Mouse (Mus musculus): ENCODE measurements at regions not wholly inside any gene's neighbourhood (a gene's known extent, or its start where the extent isn't known, plus 50 kb on each side); places are given as distances from the start of the nearest gene placed in this dataset.
A peak's percentile ranks its signal among the peaks of the same experiment; 100 is the strongest.
"Not testable (repeated sequence)": the region's sequence is repeated elsewhere in the genome, so short reads cannot be mapped to it uniquely, and the experiment has no call there.

GRCm38 (mm10) chr17:15620746-15621694 lies 56.9 kb upstream of the Prdm9 start:
- no peak for DNase-seq (ENCODE audit: low spot score in 2 of 2)

DNA sequence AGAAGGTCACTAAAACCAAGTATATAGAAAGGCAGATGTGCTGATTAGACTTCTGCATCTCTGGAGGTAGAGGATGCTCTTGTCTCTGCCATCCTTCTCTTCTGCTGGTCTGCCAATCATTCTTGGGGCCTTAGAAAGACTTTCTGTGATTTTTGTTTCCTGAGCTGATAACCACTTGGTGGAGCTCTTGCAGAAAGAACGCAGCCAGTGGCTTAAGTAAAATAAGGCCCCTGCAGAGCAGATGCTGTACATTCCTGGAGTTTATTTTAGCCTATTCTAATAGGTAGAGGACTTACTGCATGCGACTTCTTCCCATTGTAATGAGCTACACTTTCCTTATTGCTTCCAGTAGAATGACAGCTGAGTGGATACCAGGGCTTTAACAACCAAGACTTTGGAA lies 58.8 kb upstream of the Prdm9 start:
- DNase-seq (ENCODE audit: low spot score in 2 of 2): peak in 1 of 2 experiments; percentile 40

DNA sequence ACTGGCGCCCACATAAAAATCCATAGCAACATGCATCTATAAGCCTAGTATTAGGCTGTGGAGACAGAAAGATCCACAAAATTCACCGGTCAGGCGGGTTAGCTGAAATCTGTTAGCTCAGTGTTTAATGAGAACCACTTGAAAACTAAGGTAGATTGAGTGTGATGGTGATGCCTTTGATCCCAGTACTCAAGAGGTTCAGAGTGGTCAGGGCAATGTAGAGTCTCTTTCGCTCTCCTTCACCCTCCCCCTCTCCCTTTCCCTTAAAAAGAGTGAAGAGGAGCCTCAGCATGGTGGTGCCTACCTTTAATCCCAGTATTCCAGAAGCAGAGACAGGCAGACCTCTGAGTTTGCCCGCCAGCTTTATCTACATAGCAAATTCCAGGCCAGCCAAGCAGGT lies 66.6 kb upstream of the Prdm9 start:
- no peak for DNase-seq (ENCODE audit: low spot score in 2 of 2)

- no peak for DNase-seq (ENCODE audit: low spot score in 2 of 2)
Measured at GRCm38 (mm10) chr17:15631626-15632025, 67.5 kb upstream of the Prdm9 start.

DNA sequence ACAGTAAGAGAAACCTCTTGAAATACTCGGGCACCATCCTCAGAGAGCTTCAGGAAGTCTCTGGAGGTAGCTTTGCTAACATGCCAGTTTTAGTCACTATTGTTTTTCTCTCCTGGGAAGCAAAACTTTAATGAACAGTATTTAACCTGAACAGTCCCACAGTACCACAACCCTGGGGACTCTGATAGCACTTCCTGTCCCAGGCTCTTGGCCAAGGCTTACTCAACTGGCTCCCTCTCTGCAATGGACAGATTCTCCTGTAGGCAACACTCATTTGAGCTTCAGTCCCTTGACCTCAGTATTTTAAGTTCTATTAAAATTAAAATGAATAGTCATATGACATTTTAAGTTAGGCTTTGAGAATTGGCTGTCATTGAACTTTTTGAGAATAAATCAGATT lies 67.9 kb upstream of the Prdm9 start:
- no peak for DNase-seq (ENCODE audit: low spot score in 2 of 2)

DNA sequence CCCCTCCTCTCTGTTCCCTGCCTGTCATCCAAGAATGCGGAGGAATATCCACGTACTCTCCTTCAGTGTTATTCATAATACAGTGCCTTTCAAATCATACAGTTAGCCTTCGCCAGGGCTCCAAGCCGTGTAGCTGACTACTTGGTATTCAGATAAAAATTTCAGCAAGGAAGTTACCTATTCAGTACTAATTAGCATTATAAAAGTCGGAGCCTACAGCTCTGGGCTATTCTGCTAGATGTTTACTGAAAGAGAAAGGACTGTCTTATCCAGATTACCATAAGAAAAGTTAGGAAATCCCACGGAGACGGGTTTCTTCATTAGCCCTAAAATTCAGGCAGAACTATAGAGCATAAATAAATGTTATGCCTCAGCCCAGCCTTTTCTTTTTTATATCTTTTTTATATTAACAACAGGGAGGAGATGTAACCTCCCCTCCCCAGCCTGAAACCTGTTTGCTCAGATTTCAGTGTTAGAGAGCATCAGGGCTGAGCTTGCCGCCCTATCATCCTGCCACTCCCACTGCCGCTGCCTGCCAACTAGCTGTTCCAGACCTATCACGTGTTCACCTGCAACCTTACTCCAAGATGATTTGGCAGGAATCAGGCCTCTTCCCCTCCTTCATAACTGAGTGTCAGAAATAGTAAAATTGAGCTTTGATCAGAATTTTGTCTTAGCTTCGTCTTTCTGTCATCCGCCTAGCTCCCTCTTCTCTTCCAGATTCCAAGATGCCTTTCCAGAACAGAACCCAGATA lies 65.5 kb upstream of the Chd1 start:
- DNase-seq (ENCODE audit: low spot score in 2 of 2): not testable (repeated sequence)

DNA sequence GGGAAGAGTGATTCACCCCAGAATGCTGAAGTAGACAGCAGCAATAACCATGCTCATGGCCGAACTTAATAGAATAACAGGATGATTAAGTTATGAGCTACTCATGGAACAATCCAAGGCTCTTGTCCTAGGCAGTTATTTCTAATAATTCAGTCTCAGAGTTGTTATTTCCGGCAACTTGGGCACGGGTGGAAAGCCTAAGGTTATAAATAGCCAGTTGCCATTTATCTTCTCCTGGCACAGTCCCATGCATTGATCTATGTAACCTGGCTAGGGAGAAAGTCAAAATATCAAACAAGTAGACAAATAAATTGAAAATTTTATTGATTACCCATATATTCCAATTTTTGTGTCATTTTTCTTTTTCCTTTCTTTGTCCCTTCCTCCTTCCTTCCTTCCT lies 64.0 kb upstream of the Chd1 start:
- DNase-seq (ENCODE audit: low spot score in 2 of 2): no peak

DNA sequence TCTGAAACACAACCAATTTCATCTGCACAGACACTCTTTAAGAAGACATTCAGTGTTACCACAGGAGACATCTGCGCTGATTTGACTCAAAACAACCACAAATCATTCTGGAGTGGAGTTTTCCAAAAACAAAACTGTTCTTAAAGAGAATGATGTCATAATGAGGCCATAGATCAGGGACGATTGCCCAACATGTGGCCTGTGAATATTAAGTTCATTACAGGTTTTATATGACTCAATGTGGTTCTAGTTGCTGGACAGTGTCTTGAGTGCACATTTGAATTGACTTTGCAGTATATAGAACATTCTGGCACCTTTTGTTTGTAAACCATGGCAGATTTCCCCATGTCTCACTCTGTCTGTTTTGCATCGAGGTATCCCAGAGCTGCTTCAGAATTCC lies 63.0 kb upstream of the Chd1 start:
- no peak for DNase-seq (ENCODE audit: low spot score in 2 of 2)

DNA sequence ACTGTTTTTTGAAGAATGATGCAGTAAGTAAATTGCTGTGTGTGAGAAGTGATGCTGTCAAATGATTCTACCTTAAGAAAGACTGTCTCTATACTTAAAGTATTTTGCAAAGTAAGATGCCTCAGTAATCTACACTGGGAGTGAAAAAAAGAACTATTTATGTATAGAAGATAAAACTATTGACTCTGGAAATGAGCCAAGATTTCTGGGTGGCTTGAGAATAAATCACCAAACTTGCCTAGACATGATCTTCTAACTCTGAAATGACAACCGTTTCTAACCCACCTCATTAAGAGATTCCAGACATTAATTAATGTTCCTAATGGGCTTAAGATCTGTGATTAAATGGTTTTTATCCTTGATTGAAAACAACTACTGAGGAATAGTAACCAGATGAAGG lies 58.0 kb upstream of the Chd1 start:
- no peak for DNase-seq (ENCODE audit: low spot score in 2 of 2)

- no peak for DNase-seq (ENCODE audit: low spot score in 2 of 2)
Measured at GRCm38 (mm10) chr17:15650089-15650742, 54.6 kb upstream of the Chd1 start.

- DNase-seq (ENCODE audit: low spot score in 2 of 2): no peak
Measured at GRCm38 (mm10) chr17:15651869-15652268, 52.9 kb upstream of the Chd1 start.
